Mouse (Mus musculus) monocyte, adult 5-6 weeks (primary cell): ENCODE results near the gene Svs1. TPM values are rescaled to one million over a fixed set of nuclear protein-coding genes. Genes with fewer than 3 reads are reported as not detected.
A peak's percentile ranks its signal among the peaks of the same experiment; 100 is the strongest.
"Not testable (repeated sequence)": the region's sequence is repeated elsewhere in the genome, so short reads cannot be mapped to it uniquely, and the experiment has no call there.

Experiments
- ATAC-seq: fragments of 153-309, 156-312 bp; replicated peaks from 2 replicates; pipeline ENCODE4 v1.8.0; 2017; ENCODE audit warnings: mild to moderate bottlenecking; ENCODE audit not compliant: low TSS enrichment, insufficient number of reproducible peaks, severe bottlenecking, poor library complexity, low FRiP score
- total RNA-seq: library from RNA; stranded (forward); fragments of 200-1000, 200-491, 200-594 nt; gene quantifications from 3 replicates; pipeline ENCODE4 v1.2.3, GENCODE M21; 2017

The Svs1 gene
- total RNA-seq: not detected in 3 replicates

DNA sequence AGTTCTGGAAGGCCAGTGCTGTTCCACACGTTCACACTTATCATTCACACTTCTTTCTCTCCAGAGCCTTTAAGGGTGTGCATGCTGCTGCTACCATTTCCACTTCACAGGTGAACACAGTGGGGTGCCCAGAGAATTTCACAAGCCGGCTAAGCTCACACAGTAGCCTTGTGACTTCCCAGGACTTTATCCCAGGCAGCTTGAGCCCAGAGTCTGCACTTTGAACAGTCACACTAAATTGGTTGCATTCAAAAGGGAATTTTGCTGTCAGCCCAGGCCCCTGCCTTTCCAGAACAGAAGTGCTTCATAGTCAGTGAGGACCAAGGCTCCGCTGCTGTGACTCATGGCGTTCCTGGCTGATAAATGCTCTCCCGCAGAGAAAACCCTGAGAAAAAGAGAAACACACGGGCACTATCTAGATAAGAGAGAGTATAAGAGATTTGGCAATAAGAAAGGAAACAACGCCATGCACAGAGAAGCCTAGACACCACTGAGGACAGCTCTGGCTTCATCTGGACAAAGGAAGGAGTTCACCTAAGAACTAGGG, at the start of gene Svs1:
Svs1 (plus strand) TSS at position 418 of the 547 bp plus-strand sequence.
- ATAC-seq: no peak

DNA sequence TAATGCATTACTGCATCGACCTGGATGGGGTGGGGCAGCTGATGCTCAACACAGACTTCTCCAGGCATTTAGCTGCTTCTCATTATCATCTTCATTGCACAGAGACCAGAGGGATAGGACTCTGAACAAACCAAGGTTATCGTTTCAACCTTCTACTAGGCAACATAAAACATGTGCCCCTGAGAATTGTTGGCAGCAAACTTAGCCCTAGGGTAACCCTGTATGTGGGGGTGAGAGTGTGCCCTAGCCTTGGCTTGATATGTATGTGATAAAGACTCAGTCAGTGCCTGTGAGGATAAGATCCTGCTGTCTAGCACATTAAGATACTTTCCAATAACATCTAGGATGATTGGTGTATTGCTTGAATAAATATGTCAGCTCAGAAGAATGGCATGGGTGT, 37.1 kb upstream of the Svs1 start:
- ATAC-seq: no peak

DNA sequence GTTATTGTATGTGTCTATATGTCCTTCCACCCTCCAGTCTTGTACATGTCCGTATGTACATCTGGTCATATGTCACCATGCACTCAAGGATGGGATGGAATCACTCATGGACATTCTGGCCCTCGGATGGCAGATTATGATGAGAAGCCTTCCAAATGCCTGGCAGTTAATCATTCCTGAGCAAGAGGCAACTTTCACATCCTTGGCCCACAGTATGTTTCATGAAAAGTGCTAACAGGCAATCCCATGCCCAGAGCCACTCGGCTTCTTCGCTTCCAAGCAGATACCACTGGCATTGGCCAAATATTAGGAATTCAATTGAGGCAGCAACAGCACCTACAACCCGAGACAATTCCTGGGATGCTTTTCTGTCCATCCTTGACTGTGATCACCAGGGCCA, 36.0 kb upstream of the Svs1 start:
- no peak for ATAC-seq

DNA sequence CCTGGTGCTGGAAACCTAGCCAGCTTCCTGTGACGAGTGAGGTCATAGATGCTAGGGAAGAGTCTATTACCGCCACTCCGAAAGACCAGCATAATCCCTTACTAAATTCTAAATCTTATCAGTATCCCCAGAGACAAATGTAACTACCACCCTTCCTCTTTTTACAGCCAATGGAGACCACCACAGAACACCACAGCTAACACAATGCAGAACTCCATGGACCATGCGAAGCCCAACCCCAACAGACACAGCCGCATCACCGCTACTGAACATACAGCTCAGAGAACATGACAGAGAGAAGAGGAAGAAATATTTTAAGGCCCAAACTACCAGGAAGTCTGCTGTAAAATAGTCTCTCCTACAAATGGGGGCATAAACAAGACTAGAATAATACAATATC, 35.0 kb upstream of the Svs1 start:
- ATAC-seq: no peak

DNA sequence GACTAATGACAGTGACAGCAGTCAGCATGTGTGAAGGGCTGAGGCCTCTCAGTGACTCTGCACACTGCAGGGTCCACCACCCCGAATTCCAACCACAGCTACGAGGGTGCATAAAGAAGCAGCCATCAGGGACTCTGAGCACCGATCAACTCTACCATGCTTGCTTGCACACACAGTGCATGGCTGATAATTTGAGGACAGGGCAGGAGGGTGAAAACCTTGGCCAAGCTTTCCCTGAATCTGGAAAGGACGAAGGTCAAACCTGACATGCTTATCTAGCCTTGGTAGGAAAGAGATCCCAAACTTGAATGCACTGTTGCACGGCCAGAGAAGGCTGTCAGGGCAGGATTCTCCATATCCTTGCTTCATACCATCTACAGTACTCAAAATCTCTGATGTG, 33.4 kb upstream of the Svs1 start:
- no peak for ATAC-seq

DNA sequence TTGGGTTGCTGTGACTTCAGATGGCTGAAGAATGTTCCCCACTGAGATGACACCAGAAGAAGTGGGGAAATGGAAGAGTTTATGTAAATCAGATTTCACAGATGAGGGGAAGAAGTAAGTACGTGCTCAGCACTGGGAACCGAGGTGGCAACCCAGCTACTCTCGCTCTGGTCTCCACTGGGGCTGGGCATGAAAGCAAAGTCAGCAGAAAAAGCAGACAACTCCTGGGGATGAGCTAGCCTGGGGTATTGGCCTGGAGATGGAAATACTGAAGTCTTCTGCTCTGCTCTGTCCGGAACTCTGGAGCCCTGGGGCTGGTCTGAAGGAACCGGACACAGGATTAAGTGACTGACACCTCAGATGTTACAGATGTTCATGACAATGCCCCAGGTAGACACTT, 32.5 kb upstream of the Svs1 start:
- no peak for ATAC-seq

DNA sequence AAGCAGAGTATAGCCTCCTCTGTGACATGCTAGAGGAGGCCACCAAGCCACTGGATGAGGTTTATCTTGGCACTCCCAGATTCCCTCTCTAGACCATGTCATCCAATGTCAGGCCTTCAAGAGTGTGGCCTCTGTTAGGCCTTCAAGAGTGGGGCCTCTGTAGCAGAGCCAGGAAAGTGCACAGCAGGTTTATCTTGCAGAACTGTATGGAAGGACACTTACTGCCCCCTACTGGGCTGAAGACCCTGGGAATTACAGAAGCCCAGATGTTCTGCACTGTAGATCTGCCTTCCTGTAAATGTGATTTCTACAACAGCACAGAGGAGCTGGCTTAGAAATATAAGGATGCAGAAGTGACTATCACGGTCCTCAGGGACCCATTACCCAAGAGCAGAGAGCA, 31.7 kb upstream of the Svs1 start:
- no peak for ATAC-seq

DNA sequence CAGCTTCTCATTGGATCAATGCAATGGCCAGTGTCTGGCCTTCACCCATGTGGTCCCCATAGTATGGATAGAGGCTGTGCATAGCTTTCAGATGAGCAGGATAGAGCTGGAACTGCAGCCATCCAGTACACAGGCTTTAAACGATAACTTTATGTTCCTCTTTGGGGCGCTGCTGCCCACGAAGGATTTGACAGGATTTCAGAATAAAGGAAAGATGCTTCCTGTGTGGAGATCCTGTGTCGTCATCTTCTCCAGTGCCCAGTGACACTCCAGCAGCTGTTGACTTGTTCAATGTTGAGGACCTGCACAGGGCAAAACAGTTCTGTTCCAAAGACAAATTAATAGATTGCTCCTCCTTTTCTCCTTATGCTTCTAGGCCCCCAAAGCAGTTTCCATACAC, 29.9 kb upstream of the Svs1 start:
- no peak for ATAC-seq

DNA sequence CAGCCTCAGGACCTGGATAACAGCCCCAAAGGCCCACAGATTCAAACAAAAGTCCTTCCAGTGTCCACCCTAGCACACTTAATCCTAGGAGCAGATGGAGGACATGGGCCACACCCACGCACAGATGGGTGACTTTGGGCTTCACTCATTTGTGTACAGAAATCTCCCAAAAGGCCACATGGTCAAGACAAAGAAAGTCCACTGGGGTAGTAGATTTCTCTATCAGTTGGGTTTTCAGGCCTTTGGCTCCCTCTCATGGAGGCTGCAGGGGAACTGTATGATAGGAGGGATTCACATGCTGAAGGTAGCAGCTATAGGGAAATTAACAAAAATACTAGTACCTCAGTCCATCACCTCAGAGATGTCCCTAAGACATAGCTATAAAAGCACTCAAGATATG, 28.6 kb upstream of the Svs1 start:
- no peak for ATAC-seq

DNA sequence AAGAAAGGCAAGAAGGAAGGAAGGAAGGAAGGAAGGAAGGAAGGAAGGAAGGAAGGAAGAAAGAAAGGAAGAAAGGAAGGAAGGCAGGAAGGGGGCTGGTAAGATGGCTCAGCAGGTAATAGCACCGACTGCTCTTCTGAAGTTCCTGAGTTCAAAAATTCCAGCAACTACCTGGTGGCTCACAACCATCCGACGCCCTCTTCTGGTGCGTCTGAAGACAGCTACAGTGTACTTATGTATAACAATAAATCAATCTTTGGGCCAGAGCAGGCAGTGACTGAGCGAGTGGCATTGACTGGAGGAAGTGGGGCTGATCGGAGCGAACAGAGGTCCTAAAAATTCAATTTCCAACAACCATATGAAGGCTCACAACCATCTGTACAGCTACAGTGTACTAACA, 27.5 kb upstream of the Svs1 start:
- ATAC-seq: not testable (repeated sequence)

DNA sequence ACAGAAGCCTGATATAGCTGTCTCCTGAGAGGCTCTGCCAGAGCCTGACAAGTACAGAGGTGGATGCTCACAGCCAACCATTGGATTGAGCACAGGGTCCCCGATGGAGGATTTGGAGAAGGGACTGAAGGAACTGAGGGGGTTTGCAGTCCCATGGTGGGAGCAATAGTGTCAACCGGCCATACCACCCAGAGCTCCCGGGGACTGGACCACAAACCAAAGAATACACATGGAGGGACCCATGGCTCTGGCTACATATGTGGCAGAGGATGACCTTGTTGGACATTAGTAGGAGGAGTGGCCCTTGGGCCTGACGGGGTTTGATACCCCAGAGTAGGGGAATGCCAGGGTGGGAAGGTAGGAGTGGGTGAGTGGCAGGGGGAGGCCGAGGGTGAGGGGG, 20.0 kb upstream of the Svs1 start:
- ATAC-seq: not testable (repeated sequence)

DNA sequence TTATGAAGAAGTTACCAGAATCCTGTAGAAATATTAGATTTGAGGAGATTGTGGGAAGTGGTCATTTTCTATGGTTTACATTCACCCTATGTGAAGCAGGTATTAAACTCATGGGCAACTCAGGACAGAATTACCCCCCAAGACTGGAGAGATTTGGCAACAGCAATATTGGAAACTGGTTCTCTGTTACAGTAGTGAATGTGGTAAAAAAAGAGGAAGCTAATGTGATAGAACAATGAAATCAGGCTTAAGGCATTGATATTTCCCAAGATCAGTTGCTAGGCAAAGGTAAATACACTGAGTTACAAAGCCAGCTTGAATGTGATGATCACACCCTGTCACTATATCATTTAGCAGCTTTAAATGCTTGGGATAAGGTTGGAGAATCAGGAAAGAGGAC, 18.8 kb upstream of the Svs1 start:
- ATAC-seq: no peak; the same call in 1 of the 2 replicates

DNA sequence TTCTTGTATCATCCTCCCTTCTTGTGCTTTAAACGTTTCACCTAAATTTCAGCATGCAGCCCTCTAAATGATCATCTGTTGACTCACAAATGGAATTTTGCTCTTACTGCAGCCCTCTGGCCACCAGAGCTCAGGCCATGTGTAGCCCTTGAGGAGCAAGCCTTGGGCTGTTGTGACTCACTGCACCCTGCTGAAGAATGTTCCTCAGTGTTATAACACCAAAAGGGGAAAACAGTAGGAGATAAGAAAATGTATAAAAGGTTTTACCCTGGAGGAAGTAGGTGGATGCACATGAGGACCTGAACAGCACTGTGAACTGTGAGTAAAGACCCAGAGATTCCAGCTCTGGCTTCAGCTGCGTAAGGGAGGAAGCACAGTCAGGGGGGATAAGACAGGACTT, 12.0 kb upstream of the Svs1 start, which contains the start of gene Doxl2:
Doxl2 (plus strand) TSS at position 301 of the 400 bp plus-strand sequence.
- ATAC-seq: no peak

DNA sequence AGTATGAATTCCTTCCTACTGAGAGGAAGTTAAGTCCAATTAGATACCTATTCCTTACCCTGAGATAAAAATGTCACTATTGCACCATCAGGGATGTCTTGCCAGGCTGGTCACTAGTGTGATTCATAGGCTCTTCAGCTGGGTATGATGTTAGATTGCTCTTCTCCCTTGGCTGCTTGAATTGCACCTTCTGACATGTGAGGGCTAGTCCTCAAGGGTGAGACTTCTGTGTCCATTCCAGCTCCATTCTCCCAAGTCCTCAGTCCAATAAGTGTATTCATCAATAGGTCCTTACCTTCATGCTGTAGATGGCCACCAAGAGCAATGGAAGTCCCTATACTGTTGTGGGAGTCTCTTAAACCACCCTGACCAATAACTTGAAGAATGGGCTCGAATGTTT, 7.0 kb upstream of the Svs1 start:
- ATAC-seq: no peak

DNA sequence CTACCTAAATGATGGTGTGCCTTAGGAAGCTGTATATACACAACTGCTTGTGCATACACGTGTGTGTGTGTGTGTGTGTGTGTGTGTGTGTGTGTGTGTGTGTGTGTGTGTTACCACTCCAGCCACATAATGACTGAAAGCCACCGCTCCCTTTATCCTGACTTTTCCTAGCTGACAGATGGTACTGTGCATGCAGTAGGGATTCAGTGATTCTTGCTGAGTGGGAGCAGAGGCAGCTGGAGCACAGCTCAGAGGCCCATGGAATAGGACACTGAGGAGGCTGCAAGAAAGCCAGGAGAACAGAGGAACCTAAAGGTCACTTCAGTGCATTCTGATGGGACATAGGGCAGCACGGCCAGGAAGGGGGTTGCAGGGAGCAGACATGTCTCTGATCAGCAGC, 4.4 kb upstream of the Svs1 start:
- no peak for ATAC-seq

DNA sequence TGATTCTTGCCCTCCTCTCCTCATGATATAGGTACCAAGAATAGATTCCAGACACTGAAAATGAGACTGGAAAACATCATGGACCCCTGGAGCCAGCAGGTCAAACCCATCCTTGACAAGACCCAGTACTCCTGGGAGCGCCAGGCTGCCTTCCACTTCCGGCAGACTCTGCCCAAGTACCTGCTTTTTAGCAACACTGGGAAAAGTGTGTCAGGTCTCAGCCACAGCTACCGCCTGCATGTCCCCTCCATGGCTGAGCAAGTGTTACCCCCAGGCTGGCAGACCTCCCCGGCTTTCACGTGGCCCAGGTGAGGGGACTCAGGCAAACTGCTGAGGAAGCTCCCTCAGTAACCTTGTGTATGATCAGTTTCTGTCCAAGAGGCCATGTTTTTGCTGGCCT, 3.3 kb downstream of the Svs1 start:
- ATAC-seq: no peak

DNA sequence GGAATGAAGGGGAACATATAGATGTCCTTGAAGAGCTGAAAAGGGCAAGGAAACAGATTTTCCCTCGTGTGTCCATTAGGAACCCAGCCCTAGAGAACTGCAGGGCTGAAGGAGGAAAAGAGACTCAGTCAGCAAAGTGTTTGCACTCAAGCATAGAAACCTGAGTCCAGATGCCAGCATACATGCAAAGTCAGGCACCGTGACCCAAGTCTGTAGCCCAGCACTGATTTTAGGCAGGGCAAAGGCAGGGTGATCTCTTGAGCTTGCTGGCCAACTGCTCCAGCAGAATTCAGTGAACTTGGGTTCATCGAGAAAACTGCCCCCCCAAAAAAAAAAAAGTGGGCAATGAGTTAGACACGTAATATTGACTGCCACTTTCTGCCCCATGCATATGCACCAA, 5.3 kb downstream of the Svs1 start:
- no peak for ATAC-seq

DNA sequence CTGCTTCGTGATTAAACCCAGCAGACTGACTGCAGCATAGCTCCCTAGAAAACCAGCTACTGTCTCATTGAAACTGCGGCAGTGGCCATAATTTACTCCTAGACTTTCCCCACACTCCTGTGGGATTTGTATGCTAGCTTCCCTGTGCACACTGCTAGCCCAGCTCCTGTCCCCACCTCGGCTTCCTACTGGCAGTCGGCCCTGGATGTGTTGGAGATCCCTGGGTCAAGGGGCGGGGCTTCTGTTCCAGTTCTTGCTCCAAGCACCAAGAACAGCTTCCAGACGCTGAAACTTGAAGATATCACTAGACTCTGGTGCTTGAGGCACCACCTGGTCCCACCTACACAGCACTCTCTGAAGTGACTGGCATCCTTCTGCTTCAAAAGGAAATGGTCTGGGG, 11.5 kb downstream of the Svs1 start:
- no peak for ATAC-seq

DNA sequence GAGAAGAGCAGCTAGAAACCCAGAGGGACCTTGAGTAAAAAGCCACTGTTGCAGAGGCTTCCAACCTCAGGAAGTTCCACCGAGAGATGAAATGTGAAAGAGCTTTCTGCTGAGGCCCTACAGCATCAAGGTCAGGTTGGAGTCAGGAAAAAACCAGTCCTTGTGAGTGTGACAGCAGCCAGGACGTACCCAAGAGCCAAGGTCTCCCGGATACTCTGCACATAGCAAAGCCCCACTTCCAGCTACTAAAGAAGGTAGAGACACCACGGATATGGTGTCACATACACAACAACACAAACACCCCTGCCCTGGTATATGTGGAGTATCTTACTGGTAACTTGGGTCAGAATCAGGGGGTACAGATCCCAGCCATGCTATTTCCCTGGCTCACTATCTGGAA, 12.1 kb downstream of the Svs1 start:
- no peak for ATAC-seq

DNA sequence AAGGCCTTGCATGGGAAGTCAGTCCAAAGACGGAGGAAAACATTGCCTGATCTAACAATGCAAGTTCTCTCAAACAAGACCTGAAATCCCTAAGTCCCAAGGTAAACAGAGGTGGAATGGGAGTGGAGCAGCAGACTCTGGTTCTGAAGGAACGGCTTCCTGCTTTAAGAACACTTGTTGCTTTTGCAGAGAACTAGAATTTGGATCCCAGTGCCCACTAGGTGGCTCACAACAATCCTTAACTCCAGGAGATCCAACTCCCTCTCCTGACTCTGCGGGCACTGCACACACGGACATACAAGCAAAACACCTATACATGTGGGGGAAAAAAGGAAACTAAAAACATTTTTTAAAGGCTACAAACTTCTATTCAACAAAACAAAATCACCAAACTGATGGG, 16.7 kb downstream of the Svs1 start:
- ATAC-seq: no peak

DNA sequence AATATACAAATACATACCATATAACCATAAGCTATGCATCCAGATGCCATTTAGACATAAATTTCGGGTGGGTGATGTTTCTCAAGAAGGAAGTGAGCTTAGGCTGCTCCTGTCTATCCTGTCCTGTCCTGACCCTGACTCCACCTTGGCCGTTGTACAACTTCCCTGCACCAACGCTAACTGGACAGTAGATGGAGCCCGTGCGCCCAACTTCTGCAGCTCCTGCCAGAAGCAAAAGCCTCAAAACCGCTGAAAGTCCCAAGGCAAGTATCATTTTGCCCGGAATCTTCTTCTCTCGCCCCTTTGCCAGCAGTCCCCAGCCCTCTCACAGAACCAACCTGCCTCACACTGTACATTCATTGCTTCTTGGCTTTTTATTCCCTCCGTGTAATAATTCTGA, 21.3 kb downstream of the Svs1 start:
- peak; percentile 86 for ATAC-seq
